Mouse (Mus musculus) hindbrain, embryonic 13.5 days (tissue): ENCODE measurements around the gene Atp6v1g3. TPM values are rescaled to one million over a fixed set of nuclear protein-coding genes. Genes with fewer than 3 reads are reported as not detected.

ENCODE experiments used
- ATAC-seq: fragments of 200-750 bp; cut with Nextera tagmentation; 2 replicates; pipeline ENCODE4 v1.8.0; 2017; ENCODE audit warnings: moderate TSS enrichment; ENCODE audit not compliant: low FRiP score
- H3K27ac ChIP-seq: fragments of 300-500 bp; sonication (generic); 2 replicates; pipeline ENCODE4 v1.5.1; 2015; ENCODE audit warnings: inconsistent platforms, mild to moderate bottlenecking, moderate library complexity
- H3K27me3 ChIP-seq: fragments of 300-500 bp; sonication (generic); 2 replicates; pipeline ENCODE4 v1.6.1; 2015; ENCODE audit warnings: mild to moderate bottlenecking, inconsistent platforms
- H3K36me3 ChIP-seq: fragments of 300-500 bp; sonication (generic); 2 replicates; pipeline ENCODE4 v1.6.1; 2015; ENCODE audit warnings: mild to moderate bottlenecking, inconsistent platforms
- H3K4me1 ChIP-seq: fragments of 300-500 bp; sonication (generic); replicated peaks from 2 replicates; pipeline ENCODE4 v1.6.1; 2015; ENCODE audit warnings: inconsistent platforms
- H3K4me2 ChIP-seq: fragments of 300-500 bp; sonication (generic); 2 replicates; pipeline ENCODE4 v1.6.1; 2015; ENCODE audit warnings: inconsistent platforms, mild to moderate bottlenecking, moderate library complexity
- H3K4me3 ChIP-seq: fragments of 300-500 bp; sonication (generic); 2 replicates; pipeline ENCODE4 v1.5.1; 2015; ENCODE audit warnings: mild to moderate bottlenecking, inconsistent platforms
- H3K9ac ChIP-seq: fragments of 300-500 bp; sonication (generic); 2 replicates; pipeline ENCODE4 v1.6.1; 2015; ENCODE audit warnings: mild to moderate bottlenecking, inconsistent platforms
- H3K9me3 ChIP-seq: fragments of 300-500 bp; sonication (generic); 2 replicates; pipeline ENCODE4 v1.6.1; 2016; ENCODE audit warnings: inconsistent platforms
- WGBS: fragments of 180-500 bp; shearing (Covaris S2); methylation state at CpG from one replicate; pipeline ENCODE4 v1.1.7; 2015; 5-methylcytosine and 5-hydroxymethylcytosine counted together
- polyA plus RNA-seq: library from polyadenylated mRNA; unstranded; fragments of >200 nt; fragmentation: Nextera tagmentation; extraction: Ambion mirVana; gene quantifications from 2 replicates; pipeline ENCODE4 v1.2.1, GENCODE M21; 2015

Gene Atp6v1g3
- not detected in 2 replicates for polyA plus RNA-seq

GRCm38 (mm10) chr1:138273438-138273837 lies at the start of gene Atp6v1g3:
Atp6v1g3 (plus strand) TSS chr1:138273738.
- no peak within 1 kb of the TSS for H3K9ac ChIP-seq
- H3K4me2 ChIP-seq: no peak within 1 kb of the TSS
- no peak within 1 kb of the TSS for H3K4me3 ChIP-seq
- 97% methylated on average over 2 of the region's 2 CpGs for WGBS
- H3K9me3 ChIP-seq: no peaks in the 10 kb centered on the region
- H3K4me1 ChIP-seq: no peaks in the 10 kb centered on the region
- H3K27me3 ChIP-seq: no peaks in the 10 kb centered on the region
- H3K27ac ChIP-seq: no peak within 1 kb of the TSS
- no peaks in the 10 kb centered on the region for H3K36me3 ChIP-seq
- ATAC-seq: no peak

GRCm38 (mm10) chr1:138233051-138233450 lies 40.5 kb upstream of the Atp6v1g3 start:
- H3K36me3 ChIP-seq: no peaks in the 10 kb centered on the region
- no peak overlapping the region for H3K27ac ChIP-seq
- H3K9me3 ChIP-seq: 0 out of 2 replicates have a peak, but pooled peaks cover under 1% of the 10 kb centered on the region
- no peak overlapping the region for H3K4me3 ChIP-seq
- ATAC-seq: no peak
- no peak overlapping the region for H3K9ac ChIP-seq
- H3K4me2 ChIP-seq: no peak overlapping the region
- H3K4me1 ChIP-seq: no peaks in the 10 kb centered on the region
- no peaks in the 10 kb centered on the region for H3K27me3 ChIP-seq

GRCm38 (mm10) chr1:138237252-138237651 lies 36.3 kb upstream of the Atp6v1g3 start:
- H3K9ac ChIP-seq: no peak overlapping the region
- 81% methylated on average over 2 of the region's 2 CpGs for WGBS
- H3K4me3 ChIP-seq: no peak overlapping the region
- ATAC-seq: no peak
- no peaks in the 10 kb centered on the region for H3K27me3 ChIP-seq
- no peaks in the 10 kb centered on the region for H3K9me3 ChIP-seq
- H3K4me2 ChIP-seq: no peak overlapping the region
- no peaks in the 10 kb centered on the region for H3K4me1 ChIP-seq
- no peak overlapping the region for H3K27ac ChIP-seq
- H3K36me3 ChIP-seq: no peaks in the 10 kb centered on the region

- no peak overlapping the region for H3K27ac ChIP-seq
- no peaks in the 10 kb centered on the region for H3K36me3 ChIP-seq
- H3K4me1 ChIP-seq: peaks cover 6% of the 10 kb centered on the region; the same call in 1 of the 2 replicates
- no peak for ATAC-seq
- no peak overlapping the region for H3K9ac ChIP-seq
- H3K9me3 ChIP-seq: no peaks in the 10 kb centered on the region
- H3K4me2 ChIP-seq: no peak overlapping the region
- no peaks in the 10 kb centered on the region for H3K27me3 ChIP-seq
- 58% methylated on average over 5 of the region's 5 CpGs for WGBS
- H3K4me3 ChIP-seq: no peak overlapping the region
These were observed 29.6 kb upstream of the Atp6v1g3 start for GRCm38 (mm10) chr1:138243947-138244346.

GRCm38 (mm10) chr1:138244485-138244884 lies 29.1 kb upstream of the Atp6v1g3 start:
- Histone ChIP-seq H3K4me1 (peaks cover 6% of the 10 kb centered on the region; the same call in 1 of the 2 replicates), H3K9ac (no peak overlapping the region), H3K4me3 (no peak overlapping the region), H3K27ac (peak overlapping the region; percentile 52; the same call in 1 of the 2 replicates), H3K36me3 (no peaks in the 10 kb centered on the region), H3K27me3 (no peaks in the 10 kb centered on the region), H3K9me3 (no peaks in the 10 kb centered on the region), H3K4me2 (no peak overlapping the region)
- WGBS: 56% methylated on average over 7 of the region's 7 CpGs
- peak; percentile 16; the same call in 1 of the 2 replicates for ATAC-seq

- no peak overlapping the region for H3K4me3 ChIP-seq
- no peaks in the 10 kb centered on the region for H3K27me3 ChIP-seq
- H3K9ac ChIP-seq: no peak overlapping the region
- H3K4me1 ChIP-seq: peaks cover 6% of the 10 kb centered on the region; the same call in 1 of the 2 replicates
- peak overlapping the region; percentile 20; the same call in 1 of the 2 replicates for H3K27ac ChIP-seq
- no peak overlapping the region for H3K4me2 ChIP-seq
- H3K36me3 ChIP-seq: no peaks in the 10 kb centered on the region
- H3K9me3 ChIP-seq: no peaks in the 10 kb centered on the region
- WGBS: 70% methylated on average over 4 of the region's 4 CpGs
- ATAC-seq: no peak
These were observed 28.4 kb upstream of the Atp6v1g3 start for GRCm38 (mm10) chr1:138245103-138245502.

GRCm38 (mm10) chr1:138245533-138245932 lies 28.0 kb upstream of the Atp6v1g3 start:
- peak overlapping the region; percentile 20; the same call in 1 of the 2 replicates for H3K27ac ChIP-seq
- H3K9me3 ChIP-seq: no peaks in the 10 kb centered on the region
- 77% methylated on average over 3 of the region's 3 CpGs for WGBS
- ATAC-seq: no peak
- H3K4me2 ChIP-seq: no peak overlapping the region
- H3K4me3 ChIP-seq: no peak overlapping the region
- H3K4me1 ChIP-seq: peaks cover 6% of the 10 kb centered on the region; the same call in 1 of the 2 replicates
- H3K9ac ChIP-seq: no peak overlapping the region
- no peaks in the 10 kb centered on the region for H3K27me3 ChIP-seq
- no peaks in the 10 kb centered on the region for H3K36me3 ChIP-seq

- peaks cover 6% of the 10 kb centered on the region; the same call in 1 of the 2 replicates for H3K4me1 ChIP-seq
- H3K36me3 ChIP-seq: no peaks in the 10 kb centered on the region
- ATAC-seq: peak; percentile 89
- no peaks in the 10 kb centered on the region for H3K27me3 ChIP-seq
- no peak overlapping the region for H3K9ac ChIP-seq
- H3K4me2 ChIP-seq: no peak overlapping the region
- H3K9me3 ChIP-seq: no peaks in the 10 kb centered on the region
- WGBS: 60% methylated on average over 7 of the region's 7 CpGs
- no peak overlapping the region for H3K4me3 ChIP-seq
- no peak overlapping the region for H3K27ac ChIP-seq
These were observed 26.9 kb upstream of the Atp6v1g3 start for GRCm38 (mm10) chr1:138246438-138247164.

GRCm38 (mm10) chr1:138247699-138248483 lies 25.6 kb upstream of the Atp6v1g3 start:
- Histone ChIP-seq H3K27ac (no peak overlapping the region), H3K4me3 (no peak overlapping the region), H3K4me2 (no peak overlapping the region), H3K4me1 (peaks cover 6% of the 10 kb centered on the region; the same call in 1 of the 2 replicates), H3K9ac (no peak overlapping the region), H3K27me3 (no peaks in the 10 kb centered on the region), H3K9me3 (no peaks in the 10 kb centered on the region), H3K36me3 (no peaks in the 10 kb centered on the region)
- no peak for ATAC-seq
- whole genome bisulfite sequencing: 91% methylated on average over 8 of the region's 8 CpGs

- no peak overlapping the region for H3K27ac ChIP-seq
- H3K4me3 ChIP-seq: no peak overlapping the region
- H3K4me2 ChIP-seq: no peak overlapping the region
- H3K4me1 ChIP-seq: peaks cover 6% of the 10 kb centered on the region; the same call in 1 of the 2 replicates
- H3K9ac ChIP-seq: no peak overlapping the region
- 96% methylated on average over 2 of the region's 2 CpGs for WGBS
- no peaks in the 10 kb centered on the region for H3K27me3 ChIP-seq
- H3K36me3 ChIP-seq: no peaks in the 10 kb centered on the region
- ATAC-seq: no peak
- H3K9me3 ChIP-seq: no peaks in the 10 kb centered on the region
These were observed 24.8 kb upstream of the Atp6v1g3 start for GRCm38 (mm10) chr1:138248770-138249169.

- no peak overlapping the region for H3K27ac ChIP-seq
- no peaks in the 10 kb centered on the region for H3K27me3 ChIP-seq
- H3K4me1 ChIP-seq: no peaks in the 10 kb centered on the region
- no peak for ATAC-seq
- no peak overlapping the region for H3K4me3 ChIP-seq
- no peaks in the 10 kb centered on the region for H3K9me3 ChIP-seq
- no peaks in the 10 kb centered on the region for H3K36me3 ChIP-seq
- H3K9ac ChIP-seq: no peak overlapping the region
- 73% methylated on average over 2 of the region's 2 CpGs for WGBS
- H3K4me2 ChIP-seq: no peak overlapping the region
These were observed 22.6 kb upstream of the Atp6v1g3 start for GRCm38 (mm10) chr1:138250951-138251350.

- ATAC-seq: no peak
- H3K4me2 ChIP-seq: no peak overlapping the region
- no peak overlapping the region for H3K27ac ChIP-seq
- H3K27me3 ChIP-seq: no peaks in the 10 kb centered on the region
- H3K4me1 ChIP-seq: no peaks in the 10 kb centered on the region
- H3K9ac ChIP-seq: no peak overlapping the region
- H3K36me3 ChIP-seq: no peaks in the 10 kb centered on the region
- H3K9me3 ChIP-seq: 0 out of 2 replicates have a peak, but pooled peaks cover 4% of the 10 kb centered on the region
- no peak overlapping the region for H3K4me3 ChIP-seq
- 90% methylated on average over 4 of the region's 4 CpGs for WGBS
These were observed 17.3 kb upstream of the Atp6v1g3 start for GRCm38 (mm10) chr1:138256172-138256789.
